Mouse (Mus musculus): ENCODE measurements around the gene Ercc2.

Ercc2 gene

DNA sequence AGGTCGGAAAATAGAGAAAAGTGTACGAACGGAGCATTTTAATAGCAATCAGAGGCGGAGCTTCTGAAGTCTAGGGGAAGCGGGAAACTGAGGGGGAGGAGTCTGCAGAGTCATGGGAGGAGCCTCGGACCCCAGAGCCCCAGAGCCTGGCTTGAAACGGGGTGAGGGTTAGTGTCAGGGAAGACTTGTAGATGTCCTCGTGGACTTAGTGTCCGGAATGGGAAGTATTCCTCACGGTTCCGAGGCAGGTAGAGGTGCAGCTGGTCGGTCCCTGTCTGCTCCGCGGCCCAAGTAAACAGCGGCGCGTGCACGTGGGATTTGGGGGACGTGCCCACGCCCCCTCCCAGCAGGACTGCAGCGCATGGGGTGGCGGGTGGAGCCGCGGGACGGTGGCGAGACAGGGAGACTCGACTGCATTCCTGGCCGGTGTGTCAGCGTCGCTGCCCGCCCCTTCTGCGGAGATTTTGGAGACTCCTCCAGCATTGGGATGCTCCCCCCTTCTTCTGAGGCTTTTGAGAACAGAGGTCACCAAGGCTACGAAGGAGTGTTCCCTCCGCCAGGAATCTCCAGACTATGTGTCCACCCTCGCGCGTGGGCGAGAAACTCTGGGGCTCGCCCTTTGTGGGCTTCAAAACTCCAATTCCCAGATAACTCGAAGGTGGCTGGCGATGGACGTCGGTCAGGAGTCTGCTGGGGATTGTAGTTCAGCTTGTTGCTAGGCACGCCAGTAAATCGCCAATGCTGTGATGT, 21.7 kb upstream of the Ercc2 start:
- DNase-seq (ENCODE audit: low spot score) = peak; percentile 66

GRCm38 (mm10) chr7:19360944-19361343, 20.9 kb upstream of the Ercc2 start:
- peak; percentile 88 for DNase-seq (ENCODE audit: low spot score)

DNA sequence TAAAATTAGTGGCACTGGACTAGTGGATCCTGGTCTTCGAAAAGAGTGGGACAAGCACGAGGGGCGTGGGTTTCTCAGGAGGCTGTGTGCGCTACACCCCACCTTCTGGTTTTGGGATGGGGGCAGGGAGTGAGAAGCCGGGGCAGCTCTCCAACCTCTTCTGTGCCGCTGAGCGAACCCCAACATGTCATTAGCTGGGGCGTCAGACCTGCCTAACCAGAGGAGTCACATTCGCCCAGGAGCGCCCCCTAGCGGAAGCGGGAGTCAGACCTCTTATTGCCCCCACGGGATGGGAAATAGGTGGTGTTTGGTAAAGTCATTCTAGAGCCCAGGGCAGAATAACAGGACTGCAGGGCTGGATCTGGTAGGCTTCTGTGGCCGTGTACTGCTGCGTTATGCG, 20.1 kb upstream of the Ercc2 start:
- DNase-seq (ENCODE audit: low spot score) = peak; percentile 75

DNA sequence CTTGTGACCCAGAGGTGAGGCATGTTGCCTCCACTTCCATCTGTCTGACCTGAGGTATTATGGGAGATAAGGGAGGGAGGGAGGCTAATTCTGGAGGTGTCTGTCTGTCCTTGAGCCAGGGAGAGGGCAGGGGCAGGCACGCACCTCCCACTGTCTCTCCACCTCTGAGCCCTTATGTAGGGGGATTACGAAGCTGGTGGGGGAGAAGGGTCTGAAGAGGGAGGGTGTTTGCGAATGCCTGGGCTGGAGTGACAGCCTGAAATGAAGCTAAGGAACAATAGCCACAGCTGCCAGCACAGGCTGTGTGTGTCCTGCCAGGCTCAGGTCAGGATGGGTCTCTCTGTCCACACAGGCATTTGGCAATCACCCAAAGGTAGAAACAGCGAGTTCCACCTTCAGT, 19.5 kb upstream of the Ercc2 start:
- DNase-seq (ENCODE audit: low spot score) = no peak

GRCm38 (mm10) chr7:19363881-19364280, 17.9 kb upstream of the Ercc2 start:
- DNase-seq (ENCODE audit: low spot score) = peak; percentile 81

DNA sequence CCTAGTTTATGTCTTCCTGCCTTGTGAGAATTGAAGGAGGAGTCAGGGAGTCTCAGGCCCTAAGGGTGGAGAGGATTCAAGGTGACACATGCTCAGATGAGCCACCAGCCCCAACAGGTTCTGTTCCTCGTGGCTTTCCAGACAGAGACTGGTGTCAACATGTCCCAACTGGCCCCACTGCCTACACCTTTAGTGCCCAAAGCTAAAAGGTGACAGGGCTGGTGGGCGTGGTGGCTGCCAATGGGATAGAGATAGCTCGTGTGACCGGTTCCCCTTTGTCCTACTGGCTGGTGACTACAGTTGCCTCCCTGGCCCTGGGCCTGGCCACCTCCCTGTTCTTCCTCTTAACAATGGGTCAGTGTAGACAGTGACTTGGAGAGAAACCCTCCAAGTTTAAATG, 16.4 kb upstream of the Ercc2 start:
- no peak for DNase-seq (ENCODE audit: low spot score)

GRCm38 (mm10) chr7:19368380-19368779, 13.4 kb upstream of the Ercc2 start:
- peak; percentile 57 for DNase-seq (ENCODE audit: low spot score)

DNA sequence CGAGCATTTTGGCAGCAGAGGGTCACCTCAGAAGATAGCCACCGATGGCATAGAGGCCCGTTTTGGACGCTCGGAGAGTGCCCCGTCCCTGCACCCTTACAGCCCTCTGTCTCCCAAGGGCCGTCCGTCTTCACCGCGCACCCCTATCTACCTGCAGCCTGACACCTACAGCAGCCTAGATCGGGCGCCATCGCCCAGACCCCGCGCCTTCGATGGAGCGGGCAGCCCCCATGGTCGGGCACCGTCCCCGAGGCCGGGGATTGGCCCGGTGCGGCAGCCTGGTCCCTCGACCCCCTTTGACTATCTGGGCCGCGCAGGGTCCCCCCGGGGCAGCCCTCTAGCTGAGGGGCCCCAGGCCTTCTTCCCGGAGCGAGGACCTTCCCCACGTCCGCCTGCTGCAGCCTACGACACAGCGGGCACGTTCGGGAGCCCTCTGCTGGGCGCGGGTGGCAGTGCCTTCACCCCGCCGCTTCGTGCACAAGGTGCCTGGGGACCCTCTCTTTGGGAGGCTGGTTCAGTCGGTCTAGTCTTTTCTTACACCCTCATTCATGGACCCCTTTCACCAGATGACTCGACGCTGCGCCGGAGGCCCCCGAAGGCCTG, 11.9 kb upstream of the Ercc2 start:
- peak; percentile 58 for DNase-seq (ENCODE audit: low spot score)

DNA sequence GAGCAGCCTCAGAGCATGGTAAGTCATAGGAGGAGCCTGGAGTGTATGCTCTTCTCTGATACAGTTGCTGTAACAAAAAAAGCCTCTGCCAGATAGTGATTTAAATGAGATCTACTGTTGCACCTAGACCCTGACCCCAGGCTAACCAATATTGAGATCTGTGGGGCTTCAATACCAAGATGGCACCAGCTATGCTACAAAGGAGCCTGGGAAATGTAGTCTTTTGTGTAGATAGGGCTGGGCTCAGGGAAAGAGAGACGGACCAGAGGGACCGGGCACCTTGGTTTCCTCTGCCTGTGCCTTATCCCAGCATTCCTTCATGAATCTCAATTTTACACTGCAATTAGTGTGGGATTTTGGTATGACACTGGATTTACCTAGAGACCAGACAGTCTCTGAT, 8.4 kb upstream of the Ercc2 start:
- no peak for DNase-seq (ENCODE audit: low spot score)

DNA sequence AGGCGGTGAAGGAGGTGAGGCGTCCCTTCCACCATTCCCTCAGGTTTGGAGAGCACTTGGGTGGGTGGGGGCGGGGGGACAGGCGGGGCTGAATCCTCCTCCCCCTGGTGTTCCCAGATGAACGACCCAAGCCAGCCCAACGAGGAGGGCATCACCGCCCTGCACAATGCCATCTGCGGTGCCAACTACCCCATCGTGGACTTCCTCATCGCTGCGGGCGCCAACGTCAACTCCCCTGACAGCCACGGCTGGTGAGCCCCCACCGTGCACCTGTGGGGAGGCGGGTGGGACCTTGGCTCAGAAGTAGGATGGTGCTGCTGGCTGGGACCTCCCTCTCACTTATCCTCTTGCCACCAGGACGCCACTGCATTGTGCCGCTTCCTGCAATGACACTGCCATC, 6.4 kb upstream of the Ercc2 start:
- DNase-seq (ENCODE audit: low spot score) = no peak

DNA sequence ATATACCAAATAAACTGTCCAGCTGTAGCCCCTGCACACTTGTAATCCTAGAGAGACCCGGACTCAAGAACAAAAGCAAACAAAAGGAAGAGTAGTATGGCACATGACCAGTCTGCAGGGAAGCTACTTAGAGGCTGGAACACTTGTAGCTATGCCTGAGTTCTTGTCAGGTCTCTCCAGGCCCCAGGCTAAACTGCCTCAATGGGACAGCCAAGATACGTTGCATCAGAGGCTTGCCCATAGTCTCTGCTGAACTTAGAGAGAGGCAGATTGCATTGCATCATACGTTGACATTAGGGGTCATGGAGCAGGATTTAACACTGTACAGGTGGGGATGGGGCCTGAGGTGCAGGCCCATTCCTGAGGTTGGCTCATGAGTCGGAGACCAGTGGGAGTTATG, 5.8 kb upstream of the Ercc2 start:
- no peak for DNase-seq (ENCODE audit: low spot score)

DNA sequence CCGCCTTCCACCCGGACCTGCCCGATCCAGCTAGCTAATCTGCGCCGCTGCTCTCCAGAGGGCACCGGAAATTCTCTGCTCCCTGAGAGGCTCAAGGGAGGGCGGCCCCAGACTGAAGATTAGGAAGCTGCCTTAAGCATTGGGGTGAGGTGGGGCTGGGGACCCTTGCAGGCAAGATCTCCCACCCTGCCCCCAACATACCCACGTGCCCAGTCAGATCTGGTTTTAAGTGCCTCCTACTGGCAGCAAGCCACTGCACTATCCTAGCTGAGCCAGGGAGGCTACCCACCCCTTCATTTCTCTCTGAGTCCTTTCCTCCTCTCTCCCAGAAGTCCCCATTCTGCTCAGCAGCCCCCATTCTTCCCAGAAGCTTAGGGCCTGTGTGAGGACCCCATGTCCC, 3.8 kb upstream of the Ercc2 start:
- no peak for DNase-seq (ENCODE audit: low spot score)

DNA sequence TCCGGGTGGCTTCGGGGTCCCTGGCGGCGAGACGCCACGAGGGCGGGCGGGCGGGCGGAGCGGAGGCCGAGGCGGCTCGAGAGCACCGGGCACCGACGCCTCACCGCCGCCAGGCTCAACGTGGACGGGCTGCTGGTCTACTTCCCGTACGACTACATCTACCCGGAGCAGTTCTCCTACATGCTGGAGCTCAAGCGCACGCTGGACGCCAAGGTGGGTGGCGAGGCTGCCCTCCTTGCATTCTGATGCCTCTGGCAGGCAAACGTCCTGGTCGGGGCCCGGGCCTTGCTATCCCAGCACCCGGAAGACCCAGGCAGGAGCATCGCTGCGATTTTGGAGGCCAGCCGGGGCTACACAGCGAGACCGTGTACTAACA, 344 bp downstream of the Ercc2 start:
- DNase-seq (ENCODE audit: low spot score) = no peak

GRCm38 (mm10) chr7:19383708-19384107, 1.9 kb downstream of the Ercc2 start:
- DNase-seq (ENCODE audit: low spot score) = no peak

DNA sequence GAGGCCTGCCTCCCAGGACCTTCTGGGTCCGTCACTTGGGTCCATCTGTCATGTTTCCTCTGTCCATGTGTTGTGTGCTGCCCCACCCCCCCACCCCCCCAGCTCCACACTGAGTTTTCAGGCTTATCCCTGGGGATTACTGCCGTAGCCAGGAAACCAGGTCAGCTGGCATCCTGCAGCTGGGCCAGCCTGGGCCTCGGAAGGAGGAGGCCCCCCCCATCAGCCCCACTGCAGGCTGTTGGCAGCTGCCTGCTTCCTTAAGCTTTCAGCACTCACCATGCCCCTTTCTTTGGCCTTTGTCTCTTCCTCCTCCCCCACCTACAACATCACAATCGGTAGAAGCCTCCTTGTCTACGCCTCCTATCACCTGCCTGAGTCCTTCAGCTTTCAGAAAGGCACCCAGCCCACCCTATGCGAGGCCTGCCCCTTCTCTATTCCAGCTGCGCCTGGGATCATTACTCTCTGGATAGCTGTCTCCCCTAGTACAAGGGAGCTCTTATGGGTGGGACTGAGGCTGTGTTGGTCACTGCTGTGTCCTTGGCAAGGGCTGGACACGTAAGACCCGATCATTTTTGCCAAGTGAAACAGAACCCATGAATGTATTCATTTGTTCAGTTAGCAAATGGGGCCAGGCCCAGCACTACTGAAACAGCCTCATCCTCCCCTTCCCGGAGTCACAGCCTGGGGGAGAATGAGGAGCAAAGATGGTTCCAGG, 7.0 kb downstream of the Ercc2 start:
- DNase-seq (ENCODE audit: low spot score) = no peak

- DNase-seq (ENCODE audit: low spot score) = no peak
Measured at GRCm38 (mm10) chr7:19394484-19394883, 12.7 kb downstream of the Ercc2 start.

DNA sequence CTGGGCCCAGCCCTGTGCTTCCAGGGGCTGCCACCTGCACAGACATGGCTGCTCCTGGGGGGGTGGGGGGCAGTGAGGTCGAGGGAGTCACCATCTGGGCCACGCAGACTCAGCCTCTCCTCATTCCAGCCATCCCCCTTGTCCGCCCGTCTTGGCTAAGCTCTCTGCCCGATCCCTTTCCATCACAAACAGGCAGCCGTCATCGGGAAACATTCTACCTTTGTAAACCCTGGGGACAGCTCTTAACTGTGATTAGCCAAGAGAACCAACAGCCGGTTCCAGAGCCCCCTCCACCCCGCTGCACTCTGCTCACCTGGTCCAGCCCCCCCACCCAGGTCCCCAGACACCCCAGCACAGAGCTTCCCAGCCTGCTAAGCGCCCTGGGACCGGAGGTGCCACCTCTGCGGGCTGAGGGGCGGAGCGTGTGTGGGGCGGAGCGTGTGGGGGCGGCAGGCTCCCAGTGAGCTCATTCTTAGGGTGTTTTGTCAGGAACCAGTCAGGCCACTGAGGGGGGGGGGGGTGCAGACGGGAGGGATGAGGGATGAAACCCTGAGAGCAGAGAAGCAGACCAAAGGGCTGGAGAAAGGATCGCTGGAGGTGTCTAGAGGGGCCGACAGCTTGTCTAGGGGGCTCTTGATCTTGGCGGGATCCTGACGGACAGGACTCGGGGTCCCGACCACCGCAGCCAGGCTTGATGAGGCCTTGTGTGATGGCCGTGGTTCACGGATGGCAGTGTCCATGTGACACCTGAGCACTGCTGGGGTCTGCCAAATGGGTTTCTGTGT, 17.9 kb downstream of the Ercc2 start:
- DNase-seq (ENCODE audit: low spot score) = peak; percentile 54

DNA sequence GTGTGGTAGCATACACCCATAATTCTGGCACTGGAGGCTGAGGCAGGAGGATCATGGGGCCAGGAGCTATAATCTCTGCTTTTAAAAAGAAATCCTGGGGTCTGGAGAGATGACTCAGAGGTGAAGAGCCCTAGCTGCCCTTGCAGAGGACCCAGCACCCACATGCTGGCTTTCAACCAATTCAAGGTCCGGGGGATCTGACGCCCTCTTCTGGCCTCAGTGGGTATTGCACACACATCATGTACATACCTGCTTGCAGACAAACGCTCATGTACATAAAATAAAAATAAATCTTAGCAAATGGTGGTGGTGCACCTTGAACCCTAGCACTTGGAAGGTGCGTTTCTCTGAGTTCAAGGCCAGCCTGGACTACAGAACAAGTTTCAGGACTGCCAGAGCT, 19.1 kb downstream of the Ercc2 start:
- DNase-seq (ENCODE audit: low spot score) = no peak

- DNase-seq (ENCODE audit: low spot score) = no peak
Measured at GRCm38 (mm10) chr7:19402535-19403112, 20.8 kb downstream of the Ercc2 start.

DNA sequence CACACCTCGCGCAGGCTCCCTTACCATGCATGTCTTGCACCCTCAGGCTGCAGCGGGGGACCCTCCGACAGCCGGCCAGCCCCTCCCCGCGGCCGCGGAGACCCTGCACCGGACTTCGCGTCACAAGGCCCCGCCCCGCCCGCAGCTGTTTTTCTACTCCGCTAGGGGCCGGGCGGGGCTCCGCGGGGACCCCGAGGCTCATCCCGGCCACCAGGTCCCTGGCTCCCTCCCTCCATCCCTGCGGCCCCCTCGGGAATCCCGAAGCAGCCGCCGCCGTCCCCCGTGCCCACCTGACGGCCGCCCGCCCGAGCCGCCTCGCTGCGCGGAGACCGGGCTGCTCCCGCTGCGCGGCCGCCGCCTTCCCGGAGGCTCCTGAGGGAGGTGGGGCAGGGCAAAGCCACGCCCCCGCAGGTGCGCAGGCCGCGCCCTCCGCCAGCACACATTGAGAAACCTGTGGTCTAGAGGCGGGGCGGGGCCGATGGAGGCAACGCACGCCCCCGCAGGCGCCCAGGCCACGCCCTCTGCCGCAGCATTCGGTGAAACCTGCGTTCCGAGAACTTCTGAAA, 22.0 kb downstream of the Ercc2 start, which contains the start of gene Klc3:
Klc3 (minus strand) TSS at position 374 of the 566 bp plus-strand sequence.
- peak; percentile 72 for DNase-seq (ENCODE audit: low spot score)

GRCm38 (mm10) chr7:19404476-19404875, 22.7 kb downstream of the Ercc2 start, which contains the start of gene Ckm:
Ckm (plus strand) TSS chr7:19404776.
- DNase-seq (ENCODE audit: low spot score) = no peak

GRCm38 (mm10) chr7:19405417-19405816, 23.6 kb downstream of the Ercc2 start:
- peak; percentile 77 for DNase-seq (ENCODE audit: low spot score)
